Mouse (Mus musculus): ENCODE measurements at regions not wholly inside any gene's neighbourhood (a gene's known extent, or its start where the extent isn't known, plus 50 kb on each side); places are given as distances from the start of the nearest gene placed in this dataset.

- no peak for DNase-seq
Measured at GRCm38 (mm10) chr3:51033292-51033691, 191.0 kb upstream of the Noct start.

- no peak for DNase-seq
Measured at GRCm38 (mm10) chr3:51036700-51037306, 187.4 kb upstream of the Noct start.

GRCm38 (mm10) chr3:51042223-51042846, 181.9 kb upstream of the Noct start:
- DNase-seq: no peak

GRCm38 (mm10) chr3:51048739-51049138, 175.5 kb upstream of the Noct start:
- DNase-seq: no peak

GRCm38 (mm10) chr3:51050156-51050555, 174.1 kb upstream of the Noct start:
- no peak for DNase-seq

GRCm38 (mm10) chr3:51055004-51055403, 169.2 kb upstream of the Noct start:
- DNase-seq: no peak

GRCm38 (mm10) chr3:51064201-51064600, 160.0 kb upstream of the Noct start:
- no peak for DNase-seq

GRCm38 (mm10) chr3:51066373-51066772, 157.9 kb upstream of the Noct start:
- DNase-seq: no peak

GRCm38 (mm10) chr3:51072417-51072816, 151.8 kb upstream of the Noct start:
- DNase-seq: no peak

GRCm38 (mm10) chr3:51073003-51073679, 151.1 kb upstream of the Noct start:
- no peak for DNase-seq

- DNase-seq: no peak
Measured at GRCm38 (mm10) chr3:51073743-51074319, 150.4 kb upstream of the Noct start.

- no peak for DNase-seq
Measured at GRCm38 (mm10) chr3:51075219-51075920, 148.9 kb upstream of the Noct start.

- DNase-seq: no peak
Measured at GRCm38 (mm10) chr3:51078459-51078858, 145.8 kb upstream of the Noct start.

GRCm38 (mm10) chr3:51080415-51080814, 143.8 kb upstream of the Noct start:
- no peak for DNase-seq

GRCm38 (mm10) chr3:51080855-51081254, 143.4 kb upstream of the Noct start:
- no peak for DNase-seq

GRCm38 (mm10) chr3:51082831-51083575, 141.2 kb upstream of the Noct start:
- no peak for DNase-seq

GRCm38 (mm10) chr3:51083583-51083982, 140.7 kb upstream of the Noct start:
- no peak for DNase-seq

GRCm38 (mm10) chr3:51086441-51086849, 137.8 kb upstream of the Noct start:
- DNase-seq: no peak

GRCm38 (mm10) chr3:51087076-51087475, 137.2 kb upstream of the Noct start:
- DNase-seq: no peak

- no peak for DNase-seq
Measured at GRCm38 (mm10) chr3:51089036-51089669, 135.1 kb upstream of the Noct start.

GRCm38 (mm10) chr3:51091478-51091877, 132.8 kb upstream of the Noct start:
- no peak for DNase-seq
